Mouse (Mus musculus): ENCODE measurements at regions not wholly inside any gene's neighbourhood (a gene's known extent, or its start where the extent isn't known, plus 50 kb on each side); places are given as distances from the start of the nearest gene placed in this dataset.

DNA sequence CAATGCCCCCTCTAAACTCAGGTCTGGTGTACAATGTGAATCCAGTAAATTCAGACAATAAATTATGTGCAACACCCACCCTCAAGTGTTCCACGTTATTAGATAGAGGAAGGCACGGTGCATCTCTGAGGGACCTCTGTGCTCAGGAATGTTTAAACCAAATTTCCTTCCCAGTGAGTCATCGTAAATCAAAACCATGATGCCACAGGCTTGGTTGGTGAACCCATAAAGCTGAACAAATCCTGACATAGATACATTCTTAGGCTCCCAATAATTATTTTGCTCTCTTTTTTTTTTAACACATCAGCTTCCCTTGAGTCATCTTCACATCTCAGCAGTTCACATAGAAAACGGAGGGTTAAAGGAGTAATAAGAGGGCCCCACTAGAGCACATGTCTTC is 173.6 kb upstream of the Zpld1 start:
- Histone ChIP-seq H3K27ac (no peak overlapping the region), H3K27me3 (ENCODE audit: control insufficient read depth, insufficient read depth, low read length) (no peaks in the 10 kb centered on the region), H3K9ac (no peak overlapping the region), H3K4me1 (replicated peaks; ENCODE audit: control insufficient read depth, insufficient read depth, low read length) (no peaks in the 10 kb centered on the region; the same call in 1 of the 2 replicates), H3K36me3 (replicated peaks; ENCODE audit: control insufficient read depth, insufficient read depth) (no peaks in the 10 kb centered on the region), H3K9me3 (ENCODE audit: control insufficient read depth, low read length) (no peaks in the 10 kb centered on the region), H3K4me3 (replicated peaks; ENCODE audit: low read length) (no peak overlapping the region), H3K4me2 (replicated peaks) (no peak overlapping the region)
- ATAC-seq (ENCODE audit: low FRiP score) (no peak), DNase-seq (ENCODE audit: low spot score) (no peak)
- WGBS, result 67% methylated on average over 4 of the region's 4 CpGs

- Histone ChIP-seq H3K4me2 (replicated peaks) (peak overlapping the region; percentile 11), H3K4me1 (replicated peaks; ENCODE audit: control insufficient read depth, insufficient read depth, low read length) (no peaks in the 10 kb centered on the region), H3K27ac (no peak overlapping the region), H3K27me3 (ENCODE audit: control insufficient read depth, insufficient read depth, low read length) (no peaks in the 10 kb centered on the region), H3K9me3 (ENCODE audit: control insufficient read depth, low read length) (no peaks in the 10 kb centered on the region), H3K36me3 (replicated peaks; ENCODE audit: control insufficient read depth, insufficient read depth) (no peaks in the 10 kb centered on the region), H3K9ac (no peak overlapping the region), H3K4me3 (replicated peaks; ENCODE audit: low read length) (no peak overlapping the region)
- no peak for ATAC-seq (ENCODE audit: low FRiP score)
- WGBS, result 49% methylated on average over 13 of the region's 13 CpGs
- no peak for DNase-seq (ENCODE audit: low spot score)
Observed at GRCm38 (mm10) chr16:55470721-55471120, 172.9 kb upstream of the Zpld1 start.

- Histone ChIP-seq H3K4me3 (replicated peaks; ENCODE audit: low read length) (no peak overlapping the region), H3K9ac (no peak overlapping the region), H3K4me2 (replicated peaks) (no peak overlapping the region), H3K27me3 (ENCODE audit: control insufficient read depth, insufficient read depth, low read length) (no peaks in the 10 kb centered on the region), H3K4me1 (replicated peaks; ENCODE audit: control insufficient read depth, insufficient read depth, low read length) (no peaks in the 10 kb centered on the region), H3K36me3 (replicated peaks; ENCODE audit: control insufficient read depth, insufficient read depth) (no peaks in the 10 kb centered on the region), H3K27ac (no peak overlapping the region), H3K9me3 (ENCODE audit: control insufficient read depth, low read length) (no peaks in the 10 kb centered on the region)
- no peak for DNase-seq (ENCODE audit: low spot score)
- WGBS, result 64% methylated on average over 3 of the region's 3 CpGs
- ATAC-seq (ENCODE audit: low FRiP score), result no peak
Observed at GRCm38 (mm10) chr16:55469703-55470102, 171.9 kb upstream of the Zpld1 start.

DNA sequence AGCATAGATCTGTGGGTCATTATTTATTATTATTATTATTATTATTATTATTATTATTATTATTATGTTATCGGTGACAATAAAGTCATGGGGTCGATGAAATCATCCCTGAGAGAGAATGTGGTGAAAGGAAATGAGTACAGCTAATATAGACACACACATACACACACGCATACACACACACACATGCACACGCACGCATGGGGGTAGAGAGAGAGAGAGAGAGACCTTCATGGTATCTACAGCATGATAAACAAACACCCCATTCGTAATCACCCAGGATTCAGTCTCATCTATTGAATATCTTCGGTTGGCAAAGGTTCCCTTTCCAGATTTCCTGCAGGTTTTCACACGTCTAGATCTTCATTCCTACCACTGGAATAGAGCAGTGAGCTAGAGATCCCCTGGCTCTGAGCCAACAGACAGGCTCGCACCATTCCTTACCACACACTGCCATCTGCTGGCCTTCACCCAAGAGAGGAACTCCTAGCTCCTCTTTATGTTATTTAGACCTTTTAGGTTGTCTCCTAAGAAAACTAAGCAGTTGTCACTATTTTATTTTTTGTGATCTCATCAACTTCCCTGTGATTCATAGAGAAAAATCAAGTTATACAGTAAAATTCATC is 171.2 kb upstream of the Zpld1 start:
- H3K9me3 ChIP-seq (ENCODE audit: control insufficient read depth, low read length), result no peaks in the 10 kb centered on the region
- WGBS, result 54% methylated on average over 9 of the region's 9 CpGs
- H3K36me3 ChIP-seq (replicated peaks; ENCODE audit: control insufficient read depth, insufficient read depth), result no peaks in the 10 kb centered on the region
- no peak overlapping the region for H3K4me3 ChIP-seq (replicated peaks; ENCODE audit: low read length)
- no peak overlapping the region for H3K9ac ChIP-seq
- DNase-seq (ENCODE audit: low spot score), result peak; percentile 97
- ATAC-seq (ENCODE audit: low FRiP score), result peak; percentile 85
- no peaks in the 10 kb centered on the region for H3K4me1 ChIP-seq (replicated peaks; ENCODE audit: control insufficient read depth, insufficient read depth, low read length)
- no peak overlapping the region for H3K27ac ChIP-seq
- no peaks in the 10 kb centered on the region for H3K27me3 ChIP-seq (ENCODE audit: control insufficient read depth, insufficient read depth, low read length)
- no peak overlapping the region for H3K4me2 ChIP-seq (replicated peaks)

GRCm38 (mm10) chr16:55460519-55460918 is 162.7 kb upstream of the Zpld1 start:
- no peaks in the 10 kb centered on the region for H3K27me3 ChIP-seq (ENCODE audit: control insufficient read depth, insufficient read depth, low read length)
- ATAC-seq (ENCODE audit: low FRiP score) (no peak), DNase-seq (ENCODE audit: low spot score) (no peak)
- no peak overlapping the region for H3K4me2 ChIP-seq (replicated peaks)
- no peaks in the 10 kb centered on the region for H3K4me1 ChIP-seq (replicated peaks; ENCODE audit: control insufficient read depth, insufficient read depth, low read length)
- H3K9me3 ChIP-seq (ENCODE audit: control insufficient read depth, low read length), result 0 out of 2 replicates have a peak, but pooled peaks cover 6% of the 10 kb centered on the region
- H3K36me3 ChIP-seq (replicated peaks; ENCODE audit: control insufficient read depth, insufficient read depth), result no peaks in the 10 kb centered on the region
- no peak overlapping the region for H3K4me3 ChIP-seq (replicated peaks; ENCODE audit: low read length)
- H3K9ac ChIP-seq, result no peak overlapping the region
- H3K27ac ChIP-seq, result no peak overlapping the region

GRCm38 (mm10) chr16:55447581-55447980 is 149.8 kb upstream of the Zpld1 start:
- no peak overlapping the region for H3K9ac ChIP-seq
- H3K4me2 ChIP-seq (replicated peaks), result no peak overlapping the region
- DNase-seq (ENCODE audit: low spot score) (no peak), ATAC-seq (ENCODE audit: low FRiP score) (no peak)
- no peaks in the 10 kb centered on the region for H3K36me3 ChIP-seq (replicated peaks; ENCODE audit: control insufficient read depth, insufficient read depth)
- WGBS, result 81% methylated on average over 3 of the region's 3 CpGs
- no peaks in the 10 kb centered on the region for H3K9me3 ChIP-seq (ENCODE audit: control insufficient read depth, low read length)
- no peaks in the 10 kb centered on the region for H3K4me1 ChIP-seq (replicated peaks; ENCODE audit: control insufficient read depth, insufficient read depth, low read length)
- no peaks in the 10 kb centered on the region for H3K27me3 ChIP-seq (ENCODE audit: control insufficient read depth, insufficient read depth, low read length)
- H3K27ac ChIP-seq, result no peak overlapping the region
- no peak overlapping the region for H3K4me3 ChIP-seq (replicated peaks; ENCODE audit: low read length)

DNA sequence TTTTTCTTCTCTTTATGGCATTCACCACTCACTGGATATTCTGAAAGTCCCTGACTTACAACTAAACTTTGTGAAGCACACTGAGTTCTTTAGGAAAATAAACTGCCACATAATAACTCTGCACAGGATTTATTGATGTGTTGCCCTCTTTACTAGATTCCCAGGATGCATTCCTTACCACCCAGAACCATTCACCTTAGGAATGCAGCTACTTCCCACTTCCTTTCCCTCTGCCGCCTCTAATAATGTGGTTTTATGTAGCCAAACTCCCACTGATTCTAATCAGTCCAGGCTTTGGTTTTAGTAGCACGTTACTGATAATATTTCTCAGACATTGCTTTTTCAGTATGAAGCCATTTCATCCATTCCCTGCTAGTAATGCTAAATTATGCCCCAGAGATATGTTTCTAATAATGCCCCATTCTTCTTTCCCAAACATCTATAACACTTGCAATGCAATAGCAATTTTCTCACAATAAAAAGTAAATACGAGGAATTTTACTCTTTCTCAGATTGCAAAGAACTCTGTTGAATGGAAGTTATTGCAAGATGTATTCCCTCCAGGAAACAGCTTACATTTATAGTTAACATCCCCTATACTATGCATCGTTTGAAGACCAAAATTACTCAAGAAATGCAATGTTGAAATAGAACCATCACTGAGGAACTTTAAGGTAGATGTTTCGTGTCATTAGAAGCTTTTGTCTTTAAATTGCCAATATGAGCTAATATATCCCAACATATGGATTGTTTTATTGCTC is 145.2 kb upstream of the Zpld1 start:
- H3K27ac ChIP-seq, result no peak overlapping the region
- no peak overlapping the region for H3K4me2 ChIP-seq (replicated peaks)
- DNase-seq (ENCODE audit: low spot score) (no peak), ATAC-seq (ENCODE audit: low FRiP score) (no peak)
- H3K4me3 ChIP-seq (replicated peaks; ENCODE audit: low read length), result no peak overlapping the region
- WGBS, result 82% methylated on average over 5 of the region's 5 CpGs
- no peaks in the 10 kb centered on the region for H3K36me3 ChIP-seq (replicated peaks; ENCODE audit: control insufficient read depth, insufficient read depth)
- no peak overlapping the region for H3K9ac ChIP-seq
- H3K9me3 ChIP-seq (ENCODE audit: control insufficient read depth, low read length), result no peaks in the 10 kb centered on the region
- H3K27me3 ChIP-seq (ENCODE audit: control insufficient read depth, insufficient read depth, low read length), result no peaks in the 10 kb centered on the region
- no peaks in the 10 kb centered on the region for H3K4me1 ChIP-seq (replicated peaks; ENCODE audit: control insufficient read depth, insufficient read depth, low read length)

DNA sequence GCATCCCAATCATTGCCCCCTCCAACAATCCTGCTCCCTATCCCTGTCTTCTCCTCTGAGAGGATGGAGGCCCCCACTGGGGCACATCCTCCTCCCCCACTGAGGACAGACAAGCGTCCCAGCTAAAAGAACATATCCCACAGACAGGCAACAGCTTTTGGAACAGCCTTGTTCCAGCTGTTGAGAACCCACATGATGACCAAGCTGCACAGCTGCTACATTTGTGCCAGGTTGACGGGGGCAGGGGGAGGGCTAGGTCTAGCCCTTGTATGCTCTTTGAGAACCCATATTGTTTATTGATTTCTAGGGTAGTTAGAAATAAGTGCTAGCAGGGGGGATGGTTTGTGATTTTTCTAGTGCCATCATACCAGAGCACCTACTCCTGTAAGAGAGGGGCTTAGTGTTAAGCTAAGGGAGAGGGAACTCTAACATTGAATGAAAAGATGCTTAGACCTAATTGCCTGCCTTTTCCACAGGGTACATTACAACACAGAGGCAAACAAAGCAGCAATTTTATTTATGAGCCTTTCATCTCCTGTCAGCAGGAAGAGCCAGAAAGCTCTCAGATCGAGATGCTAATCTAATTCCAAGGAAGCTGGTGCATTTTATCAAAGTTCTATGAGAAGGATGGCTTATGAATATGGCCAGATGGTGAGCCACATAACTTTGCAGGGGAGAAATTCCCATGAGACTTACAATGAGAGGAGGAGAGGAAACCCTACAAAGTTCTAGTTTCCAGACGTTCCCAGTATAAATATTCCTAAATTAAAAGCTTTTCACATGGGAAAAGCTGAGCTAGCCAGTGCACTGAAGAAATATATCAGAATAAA is 137.6 kb upstream of the Zpld1 start:
- Histone ChIP-seq H3K9me3 (ENCODE audit: control insufficient read depth, low read length) (no peaks in the 10 kb centered on the region), H3K27ac (no peak overlapping the region), H3K4me1 (replicated peaks; ENCODE audit: control insufficient read depth, insufficient read depth, low read length) (no peaks in the 10 kb centered on the region), H3K4me3 (replicated peaks; ENCODE audit: low read length) (no peak overlapping the region), H3K36me3 (replicated peaks; ENCODE audit: control insufficient read depth, insufficient read depth) (no peaks in the 10 kb centered on the region), H3K9ac (no peak overlapping the region), H3K27me3 (ENCODE audit: control insufficient read depth, insufficient read depth, low read length) (no peaks in the 10 kb centered on the region), H3K4me2 (replicated peaks) (no peak overlapping the region)
- peak; percentile 46; the same call in 1 of the 2 replicates for ATAC-seq (ENCODE audit: low FRiP score)
- 43% methylated on average over 4 of the region's 4 CpGs for WGBS
- DNase-seq (ENCODE audit: low spot score), result no peak

DNA sequence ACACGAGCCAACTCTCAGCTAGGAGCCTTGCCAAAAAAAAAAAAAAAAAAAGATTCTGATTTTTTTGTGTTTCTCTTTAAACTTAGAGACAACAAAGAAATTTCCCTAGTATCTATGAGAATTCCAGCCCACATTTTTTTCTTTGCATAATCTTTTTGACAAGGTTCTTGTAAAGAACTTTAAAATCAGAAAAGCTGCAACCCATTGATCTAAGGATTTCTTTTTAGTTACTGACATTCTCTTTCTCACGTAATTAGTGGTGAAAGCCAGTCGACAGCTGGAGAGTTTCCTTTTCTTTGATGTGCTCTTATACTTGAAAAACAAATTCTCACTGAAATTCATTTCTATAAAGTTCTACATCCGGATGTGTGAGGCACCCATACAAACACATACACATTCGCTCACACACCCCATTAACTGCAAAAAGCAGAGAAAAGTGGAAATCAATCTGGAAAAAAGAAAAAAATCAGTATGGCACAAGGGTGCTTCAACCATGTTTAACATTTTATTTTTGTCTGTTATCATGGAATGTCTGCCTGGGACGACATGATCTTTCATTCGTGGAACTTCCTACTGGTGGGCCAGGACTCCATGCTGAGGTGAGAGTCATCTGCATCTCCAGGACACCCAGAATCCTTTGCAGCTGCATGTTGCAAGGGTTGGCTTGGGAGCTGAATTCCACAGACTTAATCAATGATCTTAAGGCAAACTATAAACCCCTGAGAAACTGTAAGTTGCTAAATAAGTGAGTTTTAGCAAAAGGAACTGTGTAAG is 124.0 kb upstream of the Zpld1 start:
- DNase-seq (ENCODE audit: low spot score), result no peak
- 44% methylated on average over 7 of the region's 7 CpGs for WGBS
- Histone ChIP-seq H3K27ac (no peak overlapping the region), H3K27me3 (ENCODE audit: control insufficient read depth, insufficient read depth, low read length) (no peaks in the 10 kb centered on the region), H3K4me1 (replicated peaks; ENCODE audit: control insufficient read depth, insufficient read depth, low read length) (peaks cover 10% of the 10 kb centered on the region), H3K36me3 (replicated peaks; ENCODE audit: control insufficient read depth, insufficient read depth) (no peaks in the 10 kb centered on the region), H3K9me3 (ENCODE audit: control insufficient read depth, low read length) (no peaks in the 10 kb centered on the region), H3K4me3 (replicated peaks; ENCODE audit: low read length) (no peak overlapping the region), H3K9ac (no peak overlapping the region), H3K4me2 (replicated peaks) (no peak overlapping the region)
- ATAC-seq (ENCODE audit: low FRiP score), result 0 out of 2 replicates have a peak, but pooled peaks have one; percentile 4
